Mouse (Mus musculus): Measurements from ENCODE around the gene Pkig.

DNA sequence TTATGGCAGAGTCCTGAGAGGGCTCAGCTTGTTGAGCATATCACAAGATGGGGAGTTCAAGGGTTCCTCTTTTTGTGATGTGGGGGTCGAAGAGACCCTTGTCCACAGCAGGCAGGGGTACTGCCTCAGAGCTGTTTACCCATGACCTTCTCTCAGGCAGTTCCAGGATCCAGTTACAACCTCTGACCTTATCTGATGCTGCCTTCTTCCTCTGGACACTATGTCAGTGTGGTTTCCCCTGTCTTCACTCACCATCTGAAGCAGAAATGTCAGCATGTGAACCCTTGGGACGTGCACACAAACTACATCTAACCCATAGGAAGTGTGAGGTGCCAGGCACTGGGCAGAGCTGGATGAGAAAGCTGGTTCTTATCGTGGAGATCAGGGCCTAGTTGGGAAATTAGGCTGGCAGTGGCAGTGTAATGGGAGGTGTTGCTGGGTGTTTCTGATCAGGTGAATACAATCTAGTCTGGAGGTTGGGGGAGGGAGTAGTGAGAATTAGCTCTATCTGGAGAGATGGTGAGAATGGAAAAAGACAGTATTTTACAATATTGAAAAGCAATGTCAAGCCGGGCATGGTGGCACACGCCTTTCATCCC, 2.0 kb downstream of the Pkig start:
- TF ChIP-seq CTCF (IDR thresholded peaks at IDR 0.05; ENCODE audit: control insufficient read depth, insufficient read depth, low read length), result no peak
- TF ChIP-seq POLR2A (IDR thresholded peaks at IDR 0.05; ENCODE audit: borderline replicate concordance, control insufficient read depth, low read depth, low read length), result no peak
